Mouse (Mus musculus) embryonic facial prominence, embryonic 13.5 days (tissue): ENCODE results near the gene Grik4. TPM values are rescaled to one million over a fixed set of nuclear protein-coding genes. Genes with fewer than 3 reads are reported as not detected.

ENCODE experiments used
- ATAC-seq: fragments of 200-750 bp; cut with Nextera tagmentation; 2 replicates; pipeline ENCODE4 v1.8.0; 2017; ENCODE audit warnings: low read depth; ENCODE audit not compliant: insufficient number of reproducible peaks, insufficient read depth, low FRiP score, low TSS enrichment
- H3K27ac ChIP-seq: fragments of 300-500 bp; sonication (generic); 2 replicates; pipeline ENCODE4 v1.5.1; 2015; ENCODE audit warnings: moderate library complexity, mild to moderate bottlenecking, inconsistent platforms
- H3K27me3 ChIP-seq: fragments of 300-500 bp; sonication (generic); 2 replicates; pipeline ENCODE4 v1.6.1; 2015; ENCODE audit warnings: mild to moderate bottlenecking, inconsistent platforms
- H3K36me3 ChIP-seq: fragments of 300-500 bp; sonication (generic); 2 replicates; pipeline ENCODE4 v1.6.1; 2015; ENCODE audit warnings: mild to moderate bottlenecking, inconsistent platforms
- H3K4me1 ChIP-seq: fragments of 300-500 bp; sonication (generic); 2 replicates; pipeline ENCODE4 v1.6.1; 2015; ENCODE audit warnings: inconsistent platforms
- H3K4me2 ChIP-seq: fragments of 300-500 bp; sonication (generic); 2 replicates; pipeline ENCODE4 v1.6.1; 2015; ENCODE audit warnings: moderate library complexity, mild to moderate bottlenecking, inconsistent platforms
- H3K4me3 ChIP-seq: fragments of 300-500 bp; sonication (generic); 2 replicates; pipeline ENCODE4 v1.5.1; 2015; ENCODE audit warnings: mild to moderate bottlenecking, inconsistent platforms
- H3K9ac ChIP-seq: fragments of 300-500 bp; sonication (generic); 2 replicates; pipeline ENCODE4 v1.6.1; 2015; ENCODE audit warnings: mild to moderate bottlenecking, inconsistent platforms
- H3K9me3 ChIP-seq: fragments of 300-500 bp; sonication (generic); 2 replicates; pipeline ENCODE4 v1.6.1; 2016; ENCODE audit warnings: inconsistent platforms
- WGBS: fragments of 180-500 bp; shearing (Covaris S2); methylation state at CpG from one replicate; pipeline ENCODE4 v1.1.7; 2015; ENCODE audit warnings: mixed read lengths; 5-methylcytosine and 5-hydroxymethylcytosine counted together
- polyA plus RNA-seq: library from polyadenylated mRNA; unstranded; fragments of >200 nt; fragmentation: Nextera tagmentation; extraction: Ambion mirVana; gene quantifications from 2 replicates; pipeline ENCODE4 v1.2.1, GENCODE M21; 2015

Grik4 gene
- polyA plus RNA-seq, 1 experiment from 2014 or later, result 2.5 TPM

GRCm38 (mm10) chr9:42764823-42765560, 179.3 kb downstream of the Grik4 start:
- no peaks in the 10 kb centered on the region for H3K36me3 ChIP-seq
- H3K4me1 ChIP-seq, result peaks cover 29% of the 10 kb centered on the region
- H3K4me3 ChIP-seq, result no peak overlapping the region
- peak overlapping the region; percentile 11; the same call in 1 of the 2 replicates for H3K27ac ChIP-seq
- peak overlapping the region; percentile 37; the same call in 1 of the 2 replicates for H3K4me2 ChIP-seq
- H3K9ac ChIP-seq, result no peak overlapping the region
- 0 out of 2 replicates have a peak, but pooled peaks cover 5% of the 10 kb centered on the region for H3K27me3 ChIP-seq
- ATAC-seq, result no peak
- 23% methylated on average over 11 of the region's 11 CpGs for WGBS
- no peaks in the 10 kb centered on the region for H3K9me3 ChIP-seq

GRCm38 (mm10) chr9:42758682-42759205, 185.5 kb downstream of the Grik4 start:
- no peaks in the 10 kb centered on the region; the same call in 1 of the 2 replicates for H3K27me3 ChIP-seq
- 53% methylated on average over 5 of the region's 5 CpGs for WGBS
- no peak overlapping the region for H3K4me3 ChIP-seq
- no peak for ATAC-seq
- H3K27ac ChIP-seq, result no peak overlapping the region
- H3K9ac ChIP-seq, result no peak overlapping the region
- H3K4me2 ChIP-seq, result no peak overlapping the region
- H3K9me3 ChIP-seq, result no peaks in the 10 kb centered on the region
- H3K4me1 ChIP-seq, result peaks cover 29% of the 10 kb centered on the region
- no peaks in the 10 kb centered on the region for H3K36me3 ChIP-seq

- Histone ChIP-seq H3K4me2 (no peak overlapping the region), H3K9ac (no peak overlapping the region), H3K4me1 (peaks cover 21% of the 10 kb centered on the region), H3K9me3 (no peaks in the 10 kb centered on the region), H3K27me3 (no peaks in the 10 kb centered on the region; the same call in 1 of the 2 replicates), H3K4me3 (no peak overlapping the region), H3K27ac (no peak overlapping the region), H3K36me3 (no peaks in the 10 kb centered on the region)
- no peak for ATAC-seq
- 79% methylated on average over 3 of the region's 3 CpGs for WGBS
These were observed 187.2 kb downstream of the Grik4 start for GRCm38 (mm10) chr9:42757012-42757640.

GRCm38 (mm10) chr9:42754699-42755098, 189.6 kb downstream of the Grik4 start:
- Histone ChIP-seq H3K36me3 (no peaks in the 10 kb centered on the region), H3K27ac (no peak overlapping the region), H3K27me3 (no peaks in the 10 kb centered on the region; the same call in 1 of the 2 replicates), H3K4me2 (no peak overlapping the region), H3K4me1 (peaks cover 18% of the 10 kb centered on the region), H3K9me3 (no peaks in the 10 kb centered on the region), H3K9ac (no peak overlapping the region), H3K4me3 (no peak overlapping the region)
- WGBS, result 35% methylated on average over 8 of the region's 8 CpGs
- no peak for ATAC-seq

- Histone ChIP-seq H3K4me1 (peaks cover 11% of the 10 kb centered on the region), H3K27ac (no peak overlapping the region), H3K27me3 (no peaks in the 10 kb centered on the region), H3K4me3 (no peak overlapping the region), H3K36me3 (no peaks in the 10 kb centered on the region), H3K9me3 (no peaks in the 10 kb centered on the region), H3K4me2 (no peak overlapping the region), H3K9ac (no peak overlapping the region)
- ATAC-seq, result no peak
- WGBS, result 96% methylated on average over 2 of the region's 2 CpGs
These were observed 193.1 kb downstream of the Grik4 start for GRCm38 (mm10) chr9:42751160-42751559.

- no peak for ATAC-seq
- H3K27me3 ChIP-seq, result no peaks in the 10 kb centered on the region
- H3K9ac ChIP-seq, result no peak overlapping the region
- H3K4me2 ChIP-seq, result no peak overlapping the region
- H3K4me3 ChIP-seq, result no peak overlapping the region
- no peaks in the 10 kb centered on the region for H3K36me3 ChIP-seq
- H3K27ac ChIP-seq, result no peak overlapping the region
- WGBS, result 59% methylated on average over 3 of the region's 3 CpGs
- H3K9me3 ChIP-seq, result no peaks in the 10 kb centered on the region
- peaks cover 5% of the 10 kb centered on the region; the same call in 1 of the 2 replicates for H3K4me1 ChIP-seq
These were observed 194.1 kb downstream of the Grik4 start for GRCm38 (mm10) chr9:42750176-42750575.

GRCm38 (mm10) chr9:42745982-42746381, 198.3 kb downstream of the Grik4 start:
- Histone ChIP-seq H3K27ac (no peak overlapping the region), H3K9me3 (no peaks in the 10 kb centered on the region), H3K4me1 (0 out of 2 replicates have a peak, but pooled peaks cover 4% of the 10 kb centered on the region), H3K27me3 (no peaks in the 10 kb centered on the region), H3K9ac (no peak overlapping the region), H3K4me2 (no peak overlapping the region), H3K4me3 (no peak overlapping the region), H3K36me3 (no peaks in the 10 kb centered on the region)
- ATAC-seq, result no peak
- 78% methylated on average over 8 of the region's 8 CpGs for WGBS

- Histone ChIP-seq H3K9me3 (no peaks in the 10 kb centered on the region), H3K36me3 (no peaks in the 10 kb centered on the region), H3K4me1 (0 out of 2 replicates have a peak, but pooled peaks cover 4% of the 10 kb centered on the region), H3K9ac (no peak overlapping the region), H3K27ac (no peak overlapping the region), H3K27me3 (no peaks in the 10 kb centered on the region), H3K4me3 (no peak overlapping the region), H3K4me2 (no peak overlapping the region)
- WGBS, result 62% methylated on average over 5 of the region's 5 CpGs
- ATAC-seq, result no peak
These were observed 201.9 kb downstream of the Grik4 start for GRCm38 (mm10) chr9:42742385-42742784.

GRCm38 (mm10) chr9:42736697-42737335, 207.5 kb downstream of the Grik4 start:
- ATAC-seq, result no peak
- no peak overlapping the region for H3K4me2 ChIP-seq
- no peak overlapping the region for H3K27ac ChIP-seq
- no peaks in the 10 kb centered on the region for H3K36me3 ChIP-seq
- WGBS, result 63% methylated on average over 7 of the region's 7 CpGs
- no peak overlapping the region for H3K9ac ChIP-seq
- no peaks in the 10 kb centered on the region for H3K27me3 ChIP-seq
- no peak overlapping the region for H3K4me3 ChIP-seq
- peaks cover 5% of the 10 kb centered on the region; the same call in 1 of the 2 replicates for H3K4me1 ChIP-seq
- H3K9me3 ChIP-seq, result no peaks in the 10 kb centered on the region

GRCm38 (mm10) chr9:42735086-42735485, 209.2 kb downstream of the Grik4 start:
- no peak overlapping the region for H3K4me3 ChIP-seq
- H3K27ac ChIP-seq, result no peak overlapping the region
- no peaks in the 10 kb centered on the region for H3K9me3 ChIP-seq
- H3K36me3 ChIP-seq, result no peaks in the 10 kb centered on the region
- no peaks in the 10 kb centered on the region for H3K27me3 ChIP-seq
- H3K4me1 ChIP-seq, result peaks cover 5% of the 10 kb centered on the region; the same call in 1 of the 2 replicates
- WGBS, result 76% methylated on average over 5 of the region's 5 CpGs
- ATAC-seq, result no peak
- no peak overlapping the region for H3K4me2 ChIP-seq
- H3K9ac ChIP-seq, result no peak overlapping the region

- H3K9me3 ChIP-seq, result no peaks in the 10 kb centered on the region
- no peaks in the 10 kb centered on the region for H3K36me3 ChIP-seq
- no peak overlapping the region for H3K27ac ChIP-seq
- ATAC-seq, result no peak
- no peak overlapping the region for H3K4me2 ChIP-seq
- 72% methylated on average over 9 of the region's 9 CpGs for WGBS
- no peak overlapping the region for H3K4me3 ChIP-seq
- H3K4me1 ChIP-seq, result peaks cover 10% of the 10 kb centered on the region; the same call in 1 of the 2 replicates
- no peak overlapping the region for H3K9ac ChIP-seq
- no peaks in the 10 kb centered on the region for H3K27me3 ChIP-seq
These were observed 211.5 kb downstream of the Grik4 start for GRCm38 (mm10) chr9:42732731-42733318.
